Mouse (Mus musculus) mammary gland, adult 2 months (tissue): ENCODE measurements around the gene Gm44511. TPM values are rescaled to one million over a fixed set of nuclear protein-coding genes. Genes with fewer than 3 reads are reported as not detected.

Source experiments
- polyA plus RNA-seq: library from polyadenylated mRNA; depleted of rRNA; stranded (reverse); fragments of >200 nt; gene quantifications from 2 replicates; pipeline ENCODE4 v1.2.3, GENCODE M21; 2012; ENCODE audit warnings: low replicate concordance; rRNA removed

Gm44511 gene
- not detected in 2 replicates for polyA plus RNA-seq

GRCm38 (mm10) chr6:128826132-128826531 lies at the start of gene Gm44511, which contains the start of gene Klrb1b:
Gene Gm44511, minus strand, starts transcription at chr6:128826315.
Gene Klrb1b, minus strand, starts transcription at chr6:128826331.

GRCm38 (mm10) chr6:128789115-128789514 lies 37.0 kb downstream of the Gm44511 start, which contains the start of gene Klrb1c:
Gene Klrb1c, minus strand, starts transcription at chr6:128789215.

Other genes with a start within 250 kb of the Gm44511 start
- not detected in 2 replicates for gene A2ml1, start 244.7 kb downstream of the Gm44511 start, polyA plus RNA-seq
- 1.6 and 3.0 TPM in 2 replicates for gene Klrb1a, start 202.8 kb downstream of the Gm44511 start, polyA plus RNA-seq
- gene Clec2h, start 163.9 kb downstream of the Gm44511 start, polyA plus RNA-seq = not detected in 2 replicates
- gene Klrb1, start 103.3 kb downstream of the Gm44511 start, polyA plus RNA-seq = not detected in 2 replicates
- gene Klrb1c, start 37.1 kb downstream of the Gm44511 start, polyA plus RNA-seq = 0.74 and 1.3 TPM in 2 replicates
- 0.44 and 0.72 TPM in 2 replicates for gene Klrb1b, start within 50 bp of the Gm44511 start, polyA plus RNA-seq
- gene Clec2i, start 61.3 kb upstream of the Gm44511 start, polyA plus RNA-seq = 1.7 and 2.9 TPM in 2 replicates
- 2.2 and 4.7 TPM in 2 replicates for gene BC035044, start 64.8 kb upstream of the Gm44511 start, polyA plus RNA-seq
- gene Clec2g, start 108.1 kb upstream of the Gm44511 start, polyA plus RNA-seq = not detected in 2 replicates
- 0.73 and 1.0 TPM in 2 replicates for gene Klrb1f, start 219.6 kb upstream of the Gm44511 start, polyA plus RNA-seq